Mouse (Mus musculus) liver, embryonic 14.5 days (tissue): ENCODE measurements around the gene Rims1.

Experiments used
- CTCF ChIP-seq: IDR thresholded peaks from 2 replicates; pipeline ENCODE4 v1.5.1; 2016; ENCODE audit warnings: antibody characterized with exemption, low read depth, control low read depth
- EP300 ChIP-seq: IDR thresholded peaks from 2 replicates; pipeline ENCODE4 v1.6.1; 2016; ENCODE audit warnings: antibody characterized with exemption, low read depth

DNA sequence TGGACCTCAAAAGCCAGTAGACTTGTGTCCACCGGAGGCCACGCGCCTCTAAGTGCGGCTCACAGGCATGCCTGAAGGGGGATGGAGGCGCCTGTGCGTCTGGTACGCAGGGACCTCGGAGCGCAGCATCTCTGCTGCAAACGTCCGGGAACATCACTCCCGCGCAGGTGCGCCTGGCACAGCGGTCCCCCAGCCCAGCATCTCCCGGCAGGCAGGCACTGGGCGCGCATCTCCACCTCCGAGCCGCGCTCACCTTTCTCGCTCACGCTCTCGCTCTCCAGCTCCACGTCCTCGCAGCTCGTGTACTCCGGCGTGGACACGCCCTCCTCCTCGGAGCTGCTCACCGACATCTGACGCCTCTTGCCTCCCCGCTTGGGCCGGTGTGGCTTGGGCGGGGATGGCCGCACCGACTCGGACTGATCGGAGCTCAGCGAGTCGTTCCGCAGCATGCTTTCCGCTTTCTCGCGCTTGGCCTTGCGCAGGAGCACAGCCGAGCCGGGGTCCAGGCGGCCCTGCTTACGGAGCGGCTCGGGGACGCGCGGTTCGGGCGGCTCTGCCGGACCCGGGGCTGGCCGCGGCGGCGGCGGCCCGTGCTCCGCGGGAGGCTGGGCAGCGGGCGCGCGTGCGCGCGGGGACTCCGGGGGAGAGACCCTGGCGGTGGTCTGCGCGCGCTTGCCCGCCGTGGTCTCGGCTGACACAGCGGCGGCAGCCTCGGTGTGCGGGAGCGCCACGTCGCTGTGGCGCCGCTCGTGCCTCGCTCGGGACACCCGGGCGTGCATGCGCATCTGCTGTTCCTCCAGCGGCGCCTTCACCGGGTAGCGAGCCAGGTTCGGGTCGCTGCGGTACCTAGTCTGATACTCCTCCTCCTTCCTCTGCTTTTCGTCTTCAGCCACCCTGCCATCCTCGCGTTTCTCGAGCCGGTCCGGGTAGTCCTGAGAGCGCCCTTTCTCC, 272.4 kb downstream of the Rims1 start:
- TF ChIP-seq EP300 = no peak
- no peak for TF ChIP-seq CTCF
